Mouse (Mus musculus) kidney, embryonic 15.5 days (tissue): ENCODE measurements around the gene Mark3. TPM values are rescaled to one million over a fixed set of nuclear protein-coding genes. Genes with fewer than 3 reads are reported as not detected.

Source experiments
- ATAC-seq: fragments of 200-750 bp; cut with Nextera tagmentation; replicated peaks from 2 replicates; pipeline ENCODE4 v1.8.0; 2017; ENCODE audit warnings: moderate TSS enrichment; ENCODE audit not compliant: low FRiP score
- H3K27ac ChIP-seq: fragments of 300-500 bp; sonication (generic); 2 replicates; pipeline ENCODE4 v1.5.1; 2015; ENCODE audit warnings: mild to moderate bottlenecking, inconsistent platforms
- H3K27me3 ChIP-seq: fragments of 300-500 bp; sonication (generic); 2 replicates; pipeline ENCODE4 v1.6.1; 2015; ENCODE audit warnings: inconsistent platforms
- H3K36me3 ChIP-seq: fragments of 300-500 bp; sonication (generic); 2 replicates; pipeline ENCODE4 v1.6.1; 2015; ENCODE audit warnings: inconsistent platforms
- H3K4me1 ChIP-seq: fragments of 300-500 bp; sonication (generic); 2 replicates; pipeline ENCODE4 v1.6.1; 2015; ENCODE audit warnings: inconsistent platforms
- H3K4me2 ChIP-seq: fragments of 300-500 bp; sonication (generic); 2 replicates; pipeline ENCODE4 v1.6.1; 2015; ENCODE audit warnings: moderate library complexity, mild to moderate bottlenecking, inconsistent platforms
- H3K4me3 ChIP-seq: fragments of 300-500 bp; sonication (generic); replicated peaks from 2 replicates; pipeline ENCODE4 v1.5.1; 2015; ENCODE audit warnings: mild to moderate bottlenecking, inconsistent platforms
- H3K9ac ChIP-seq: fragments of 300-500 bp; sonication (generic); 2 replicates; pipeline ENCODE4 v1.6.1; 2015; ENCODE audit warnings: mild to moderate bottlenecking, inconsistent platforms
- H3K9me3 ChIP-seq: fragments of 300-500 bp; sonication (generic); replicated peaks from 2 replicates; pipeline ENCODE4 v1.6.1; 2016; ENCODE audit warnings: inconsistent platforms
- WGBS: fragments of 180-500 bp; shearing (Covaris S2); methylation state at CpG from one replicate; pipeline ENCODE4 v1.1.7; 2015; ENCODE audit warnings: mixed read lengths; 5-methylcytosine and 5-hydroxymethylcytosine counted together
- polyA plus RNA-seq: library from polyadenylated mRNA; unstranded; fragments of >200 nt; fragmentation: Nextera tagmentation; extraction: Ambion mirVana; gene quantifications from 2 replicates; pipeline ENCODE4 v1.2.1, GENCODE M21; 2015

Mark3 gene
- polyA plus RNA-seq, 1 experiment from 2014 or later = 50.3 TPM

DNA sequence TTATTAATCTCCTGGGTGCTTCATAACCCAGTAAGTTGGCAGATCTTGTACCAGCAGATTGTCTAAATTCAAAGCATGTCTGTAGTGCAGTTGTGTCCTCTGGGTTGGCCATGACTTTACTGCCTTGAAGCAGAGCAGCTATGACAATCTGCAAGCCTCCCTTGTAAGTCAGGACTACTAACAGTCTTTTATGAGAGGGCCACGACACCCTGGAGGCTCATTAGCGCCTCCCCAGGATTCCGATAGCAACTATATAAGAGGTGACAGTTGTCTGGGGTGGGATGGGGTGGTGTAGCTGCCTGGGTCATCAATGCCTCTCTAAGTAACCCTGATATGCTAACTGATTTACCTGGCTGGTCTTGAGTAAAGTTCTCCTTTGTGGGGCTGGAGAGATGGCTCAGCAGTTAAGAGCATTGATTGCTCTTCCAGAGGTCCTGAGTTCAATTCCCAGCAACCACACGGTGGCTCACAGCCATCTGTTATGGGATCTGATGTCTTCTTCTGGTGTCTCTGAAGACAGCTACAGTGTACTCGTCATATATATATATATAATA is 11.2 kb upstream of the Mark3 start:
- Histone ChIP-seq H3K27me3 (no peaks in the 10 kb centered on the region), H3K9ac (no peak overlapping the region), H3K27ac (peak overlapping the region; percentile 37; the same call in 1 of the 2 replicates), H3K4me3 (no peak overlapping the region), H3K9me3 (no peaks in the 10 kb centered on the region), H3K4me1 (no peaks in the 10 kb centered on the region), H3K4me2 (no peak overlapping the region), H3K36me3 (no peaks in the 10 kb centered on the region)
- no peak; the same call in 1 of the 2 replicates for ATAC-seq
- 39% methylated on average over 5 of the region's 5 CpGs for WGBS

- no peaks in the 10 kb centered on the region for H3K9me3 ChIP-seq
- ATAC-seq = no peak
- H3K36me3 ChIP-seq = no peaks in the 10 kb centered on the region
- H3K4me3 ChIP-seq = no peak overlapping the region
- no peak overlapping the region for H3K9ac ChIP-seq
- H3K4me2 ChIP-seq = no peak overlapping the region
- H3K27ac ChIP-seq = no peak overlapping the region
- H3K27me3 ChIP-seq = no peaks in the 10 kb centered on the region
- H3K4me1 ChIP-seq = no peaks in the 10 kb centered on the region
- WGBS = 69% methylated on average over 5 of the region's 5 CpGs
These were observed 9.0 kb upstream of the Mark3 start for GRCm38 (mm10) chr12:111565363-111565762.

- ATAC-seq = peak; percentile 74
- H3K36me3 ChIP-seq = no peaks in the 10 kb centered on the region
- H3K9me3 ChIP-seq = no peaks in the 10 kb centered on the region
- H3K27ac ChIP-seq = peak overlapping the region; percentile 71; the same call in 1 of the 2 replicates
- H3K4me3 ChIP-seq = no peak overlapping the region
- no peak overlapping the region for H3K4me2 ChIP-seq
- WGBS = 48% methylated on average over 11 of the region's 11 CpGs
- no peaks in the 10 kb centered on the region for H3K27me3 ChIP-seq
- H3K4me1 ChIP-seq = peaks cover 25% of the 10 kb centered on the region
- H3K9ac ChIP-seq = no peak overlapping the region
These were observed 5.5 kb upstream of the Mark3 start for GRCm38 (mm10) chr12:111568836-111569235.

- Histone ChIP-seq H3K27me3 (no peaks in the 10 kb centered on the region), H3K36me3 (no peaks in the 10 kb centered on the region), H3K9ac (no peak overlapping the region), H3K4me3 (peak overlapping the region; percentile 90; the same call in 1 of the 2 replicates), H3K27ac (peak overlapping the region; percentile 97), H3K4me1 (peaks cover 39% of the 10 kb centered on the region), H3K9me3 (no peaks in the 10 kb centered on the region), H3K4me2 (peak overlapping the region; percentile 78)
- no peak for ATAC-seq
- WGBS = 60% methylated on average over 7 of the region's 7 CpGs
These were observed 1.9 kb upstream of the Mark3 start for GRCm38 (mm10) chr12:111572406-111572805.

DNA sequence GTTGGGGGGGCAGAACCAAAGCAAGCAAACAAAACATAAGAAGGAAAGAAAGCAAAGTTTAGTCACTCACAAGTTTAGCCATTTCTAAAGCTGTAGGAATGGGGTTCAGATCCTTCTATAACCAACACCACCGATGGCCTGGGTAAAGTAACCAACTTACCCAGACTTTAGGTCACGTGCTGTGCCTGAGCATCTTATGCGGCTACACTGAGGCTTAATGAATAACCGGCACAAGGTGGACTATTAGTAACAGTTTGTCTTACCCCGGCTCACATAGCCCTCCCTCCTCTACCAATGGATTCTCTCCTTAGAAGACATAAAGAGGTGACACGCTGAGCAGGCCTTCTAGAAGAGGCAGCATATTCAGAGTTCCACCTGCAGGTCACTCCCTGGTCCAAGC is 1.0 kb upstream of the Mark3 start:
- ATAC-seq = 0 out of 2 replicates have a peak, but pooled peaks have one; percentile 26
- H3K4me1 ChIP-seq = peaks cover 39% of the 10 kb centered on the region
- H3K36me3 ChIP-seq = no peaks in the 10 kb centered on the region
- H3K4me2 ChIP-seq = peak overlapping the region; percentile 78
- H3K27me3 ChIP-seq = no peaks in the 10 kb centered on the region
- peak overlapping the region; percentile 97 for H3K27ac ChIP-seq
- H3K9ac ChIP-seq = peak overlapping the region; percentile 43
- H3K4me3 ChIP-seq = peak overlapping the region; percentile 90
- WGBS = 39% methylated on average over 6 of the region's 6 CpGs
- H3K9me3 ChIP-seq = no peaks in the 10 kb centered on the region

DNA sequence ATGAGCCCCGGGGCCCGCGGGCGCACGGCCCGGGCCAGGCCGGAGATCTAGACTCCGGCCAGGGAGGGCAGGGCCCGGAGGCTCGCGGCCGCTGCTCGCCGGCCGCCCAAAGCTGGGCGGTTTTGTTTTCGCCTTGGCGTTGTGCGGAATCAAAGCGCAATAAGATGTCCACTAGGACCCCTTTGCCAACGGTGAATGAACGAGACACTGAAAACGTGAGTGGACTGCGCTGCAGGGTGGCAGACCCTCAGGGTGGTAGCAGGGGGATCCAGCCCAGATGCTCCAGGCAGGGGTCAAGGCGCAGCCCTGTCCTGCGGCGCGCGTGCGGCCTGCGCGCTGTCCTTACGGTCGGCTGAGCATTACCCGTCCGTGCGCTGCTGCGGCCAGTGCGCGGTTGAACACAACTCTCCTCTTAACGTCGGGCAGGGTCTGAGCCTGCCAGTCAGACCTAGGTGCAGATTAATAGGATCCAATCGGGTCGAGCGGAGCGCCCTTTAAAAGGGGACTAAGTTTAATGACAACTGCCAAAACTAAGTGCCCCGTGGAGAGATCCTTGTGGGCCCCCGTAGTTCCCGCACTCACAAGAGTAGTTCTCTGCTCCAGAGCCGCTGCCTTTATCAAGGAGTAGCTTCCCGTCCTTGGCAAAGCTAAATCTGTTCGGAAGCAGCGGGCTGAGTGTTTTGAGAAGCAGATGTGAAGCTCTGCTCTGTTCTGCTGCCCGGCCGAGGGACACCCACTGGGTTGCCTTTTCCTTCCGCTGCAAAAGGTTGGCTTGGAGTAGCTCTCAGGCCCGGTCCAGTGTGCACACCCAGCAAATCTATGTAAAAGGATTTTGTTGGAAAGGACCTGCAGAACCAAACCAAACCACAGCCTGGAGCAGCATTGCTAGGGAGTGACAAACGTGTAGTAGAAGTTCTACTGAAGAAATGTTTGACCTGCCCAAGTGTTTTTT is 840 bp downstream of the Mark3 start:
- H3K4me1 ChIP-seq = peaks cover 39% of the 10 kb centered on the region
- peak; percentile 44 for ATAC-seq
- peak overlapping the region; percentile 97 for H3K27ac ChIP-seq
- H3K27me3 ChIP-seq = no peaks in the 10 kb centered on the region
- under 1% methylated on average over 58 of the region's 58 CpGs for WGBS
- no peaks in the 10 kb centered on the region for H3K9me3 ChIP-seq
- peak overlapping the region; percentile 99 for H3K9ac ChIP-seq
- peak overlapping the region; percentile 90 for H3K4me3 ChIP-seq
- H3K36me3 ChIP-seq = no peaks in the 10 kb centered on the region
- H3K4me2 ChIP-seq = peak overlapping the region; percentile 78

DNA sequence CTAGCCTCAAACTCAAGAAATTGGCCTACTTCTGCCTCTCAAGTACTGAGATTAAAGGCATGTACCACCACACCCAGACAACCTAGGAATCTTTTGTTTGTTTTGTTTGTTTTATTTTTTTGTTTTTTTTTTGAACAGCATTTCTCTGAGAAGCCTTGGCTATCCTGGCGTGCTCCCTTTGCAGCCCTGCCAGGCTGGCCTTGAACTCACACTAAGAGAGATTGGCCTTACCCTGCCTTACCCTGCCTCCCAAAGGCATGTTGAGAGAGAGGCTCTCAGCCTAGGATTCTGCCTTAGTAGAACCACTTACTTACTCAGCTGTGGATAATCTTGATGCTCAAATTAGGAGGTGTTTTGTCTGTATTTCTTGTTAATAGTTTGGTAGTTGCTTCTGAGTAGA is 8.7 kb downstream of the Mark3 start:
- 84% methylated on average over 1 of the region's 1 CpGs for WGBS
- H3K27me3 ChIP-seq = no peaks in the 10 kb centered on the region
- H3K36me3 ChIP-seq = 0 out of 2 replicates have a peak, but pooled peaks cover 2% of the 10 kb centered on the region
- H3K9ac ChIP-seq = no peak overlapping the region
- no peak for ATAC-seq
- no peak overlapping the region for H3K4me2 ChIP-seq
- H3K27ac ChIP-seq = no peak overlapping the region
- no peaks in the 10 kb centered on the region for H3K4me1 ChIP-seq
- no peak overlapping the region for H3K4me3 ChIP-seq
- H3K9me3 ChIP-seq = no peaks in the 10 kb centered on the region

GRCm38 (mm10) chr12:111584401-111584800 is 10.1 kb downstream of the Mark3 start:
- WGBS = 75% methylated on average over 1 of the region's 1 CpGs
- no peak for ATAC-seq
- no peaks in the 10 kb centered on the region for H3K4me1 ChIP-seq

DNA sequence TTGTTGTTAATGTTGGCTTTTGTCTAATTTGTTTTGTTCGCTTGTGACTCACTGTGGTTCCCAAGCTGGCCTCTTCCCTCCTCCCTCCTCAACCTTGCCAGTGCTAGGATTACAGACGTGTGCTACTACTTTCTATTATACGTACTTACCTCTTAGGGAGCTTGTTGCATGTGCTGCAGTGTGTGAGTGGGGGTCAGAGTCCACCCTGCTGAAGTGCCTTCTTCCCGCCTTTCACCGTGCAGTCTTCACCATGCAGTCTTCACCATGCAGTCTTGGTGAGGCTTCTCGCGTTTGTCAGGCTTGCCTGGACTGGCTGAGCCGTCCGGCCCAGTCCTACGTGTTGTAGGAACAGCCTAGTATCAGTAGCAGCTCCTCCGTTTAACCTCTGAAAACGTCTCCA is 12.9 kb downstream of the Mark3 start:
- 79% methylated on average over 12 of the region's 12 CpGs for WGBS
- ATAC-seq = no peak
- H3K9ac ChIP-seq = no peak overlapping the region
- 0 out of 2 replicates have a peak, but pooled peaks cover 3% of the 10 kb centered on the region for H3K36me3 ChIP-seq
- H3K27ac ChIP-seq = no peak overlapping the region
- H3K4me3 ChIP-seq = no peak overlapping the region
- no peaks in the 10 kb centered on the region for H3K27me3 ChIP-seq
- no peaks in the 10 kb centered on the region for H3K4me1 ChIP-seq
- no peak overlapping the region for H3K4me2 ChIP-seq
- no peaks in the 10 kb centered on the region for H3K9me3 ChIP-seq

More at GRCm38 (mm10) chr12:111584401-111584800, 10.1 kb downstream of the Mark3 start:
- no peak overlapping the region for H3K4me3 ChIP-seq
- no peak overlapping the region for H3K4me2 ChIP-seq
- H3K9ac ChIP-seq = no peak overlapping the region
- 0 out of 2 replicates have a peak, but pooled peaks cover 3% of the 10 kb centered on the region for H3K36me3 ChIP-seq
- no peaks in the 10 kb centered on the region for H3K9me3 ChIP-seq
- H3K27ac ChIP-seq = no peak overlapping the region
- no peaks in the 10 kb centered on the region for H3K27me3 ChIP-seq

DNA sequence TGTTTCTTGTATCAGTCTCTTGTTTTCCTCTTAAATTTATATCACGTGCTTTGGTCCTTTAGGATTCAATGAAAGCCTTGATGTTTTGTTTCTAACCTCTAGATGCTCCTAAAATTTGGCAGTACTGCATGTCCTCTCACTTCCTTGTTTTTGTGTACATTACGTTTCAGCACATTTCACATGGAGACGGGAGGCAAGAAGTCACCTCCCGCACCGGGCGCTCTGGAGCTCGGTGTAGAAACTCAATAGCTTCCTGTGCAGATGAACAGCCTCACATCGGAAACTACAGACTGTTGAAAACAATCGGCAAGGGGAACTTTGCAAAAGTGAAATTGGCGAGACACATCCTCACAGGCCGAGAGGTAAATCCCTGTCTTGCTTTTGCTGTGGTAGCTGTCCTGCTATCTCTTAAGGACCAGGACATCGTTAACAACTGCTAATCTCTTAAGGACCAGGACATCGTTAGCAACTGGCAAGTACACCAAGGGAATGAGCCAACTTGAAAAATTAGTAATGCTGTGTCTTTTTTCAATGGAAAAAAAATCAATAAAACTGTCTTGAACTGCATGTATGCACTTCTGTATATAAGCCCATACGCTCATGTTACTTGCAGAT is 18.2 kb downstream of the Mark3 start:
- H3K9me3 ChIP-seq = no peaks in the 10 kb centered on the region
- H3K4me2 ChIP-seq = no peak overlapping the region
- H3K4me3 ChIP-seq = no peak overlapping the region
- 56% methylated on average over 14 of the region's 14 CpGs for WGBS
- no peaks in the 10 kb centered on the region for H3K4me1 ChIP-seq
- no peak for ATAC-seq
- no peak overlapping the region for H3K9ac ChIP-seq
- peaks cover 50% of the 10 kb centered on the region for H3K36me3 ChIP-seq
- H3K27me3 ChIP-seq = no peaks in the 10 kb centered on the region
- no peak overlapping the region for H3K27ac ChIP-seq

GRCm38 (mm10) chr12:111593775-111594174 is 19.5 kb downstream of the Mark3 start:
- Histone ChIP-seq H3K4me2 (no peak overlapping the region), H3K4me1 (no peaks in the 10 kb centered on the region), H3K9ac (no peak overlapping the region), H3K27ac (no peak overlapping the region), H3K27me3 (no peaks in the 10 kb centered on the region), H3K4me3 (no peak overlapping the region), H3K9me3 (no peaks in the 10 kb centered on the region), H3K36me3 (peaks cover 60% of the 10 kb centered on the region)
- ATAC-seq = no peak
- 89% methylated on average over 2 of the region's 2 CpGs for WGBS

GRCm38 (mm10) chr12:111597310-111597709 is 23.0 kb downstream of the Mark3 start:
- Histone ChIP-seq H3K9me3 (no peaks in the 10 kb centered on the region), H3K27ac (no peak overlapping the region), H3K4me2 (no peak overlapping the region), H3K36me3 (peaks cover 92% of the 10 kb centered on the region), H3K4me3 (no peak overlapping the region), H3K9ac (no peak overlapping the region), H3K27me3 (no peaks in the 10 kb centered on the region), H3K4me1 (no peaks in the 10 kb centered on the region)
- ATAC-seq = no peak
- WGBS = 94% methylated on average over 1 of the region's 1 CpGs
